Mouse (Mus musculus): Measurements from ENCODE around the gene Gpr137.

DNA sequence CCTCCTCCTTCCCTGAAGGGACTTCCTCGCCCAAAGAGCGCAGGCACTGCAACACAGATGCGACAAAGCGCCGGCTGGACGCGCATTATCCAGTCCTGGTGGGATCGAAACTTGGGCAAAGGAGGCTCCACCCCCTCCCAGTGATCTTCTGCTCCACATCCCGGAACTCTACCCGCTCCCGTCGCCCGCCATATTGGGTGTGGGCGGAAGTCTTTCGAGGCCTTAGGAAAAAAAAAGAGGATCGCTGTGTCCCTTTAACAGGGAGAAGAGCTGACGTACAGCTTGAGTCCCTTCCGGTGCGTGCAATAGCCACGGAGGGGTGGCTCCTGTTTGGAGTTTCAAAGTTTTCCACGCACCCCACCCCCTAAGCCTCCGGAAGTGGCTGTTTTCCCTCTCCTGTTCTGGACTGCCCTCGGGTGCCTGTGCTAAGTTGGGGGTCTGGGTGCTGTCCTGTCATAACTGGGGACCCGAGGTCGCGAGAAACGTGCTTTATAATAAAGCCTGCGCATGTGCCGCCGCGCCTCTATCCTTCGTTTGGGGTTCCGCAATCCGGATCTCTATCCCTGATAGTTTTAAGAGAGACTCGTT, 9.2 kb upstream of the Gpr137 start:
- TF ChIP-seq CTCF (IDR thresholded peaks at IDR 0.05; ENCODE audit: low read depth) (no peak), EP300 (optimal IDR thresholded peaks at IDR 0.05) (peak; percentile 93)

All from stomach, postnatal 0 days (tissue).